Mouse (Mus musculus) cerebellum, postnatal 36 days (tissue): ENCODE measurements around the gene Rbm3.
A peak's percentile ranks its signal among the peaks of the same experiment; 100 is the strongest.
"Not testable (repeated sequence)": the region's sequence is repeated elsewhere in the genome, so short reads cannot be mapped to it uniquely, and the experiment has no call there.

Source experiments
- DNase-seq, 2 experiments: peaks; one replicate each; pipeline ENCODE4 v3.0.0; 2021 to 2022; ENCODE audit warnings: mixed read lengths in 2 of 2

Gene Rbm3

GRCm38 (mm10) chrX:8125235-8125634 lies 20.4 kb downstream of the Rbm3 start:
- no peak for DNase-seq

- peak; percentile 52 to 57 for DNase-seq
These were observed 21.7 kb downstream of the Rbm3 start for GRCm38 (mm10) chrX:8123821-8124470.

- no peak for DNase-seq
These were observed 28.4 kb downstream of the Rbm3 start for GRCm38 (mm10) chrX:8117264-8117663.

GRCm38 (mm10) chrX:8115275-8115674 lies 30.4 kb downstream of the Rbm3 start:
- DNase-seq = no peak

GRCm38 (mm10) chrX:8105019-8105418 lies 40.7 kb downstream of the Rbm3 start:
- no peak for DNase-seq

GRCm38 (mm10) chrX:8102213-8102668 lies 43.4 kb downstream of the Rbm3 start:
- no peak for DNase-seq

- no peak for DNase-seq
These were observed 44.7 kb downstream of the Rbm3 start for GRCm38 (mm10) chrX:8101017-8101416.

- DNase-seq = no peak
These were observed 46.2 kb downstream of the Rbm3 start for GRCm38 (mm10) chrX:8099435-8099834.

GRCm38 (mm10) chrX:8096787-8097242 lies 48.9 kb downstream of the Rbm3 start:
- DNase-seq = peak; percentile 97 to 98

- DNase-seq = peak; percentile 76 to 79
These were observed 49.5 kb downstream of the Rbm3 start for GRCm38 (mm10) chrX:8096068-8096786.

- DNase-seq = peak in 1 of 2 experiments; percentile 10
These were observed 50.1 kb downstream of the Rbm3 start for GRCm38 (mm10) chrX:8095546-8095945.

GRCm38 (mm10) chrX:8090954-8091347 lies 54.7 kb downstream of the Rbm3 start:
- not testable (repeated sequence) for DNase-seq

GRCm38 (mm10) chrX:8090346-8090953 lies 55.2 kb downstream of the Rbm3 start, which contains the start of gene Was:
Was (minus strand) TSS chrX:8090498.
- no peak for DNase-seq

GRCm38 (mm10) chrX:8089746-8090145 lies 55.9 kb downstream of the Rbm3 start:
- no peak for DNase-seq
